Mouse (Mus musculus): ENCODE measurements at regions not wholly inside any gene's neighbourhood (a gene's known extent, or its start where the extent isn't known, plus 50 kb on each side); places are given as distances from the start of the nearest gene placed in this dataset.

DNA sequence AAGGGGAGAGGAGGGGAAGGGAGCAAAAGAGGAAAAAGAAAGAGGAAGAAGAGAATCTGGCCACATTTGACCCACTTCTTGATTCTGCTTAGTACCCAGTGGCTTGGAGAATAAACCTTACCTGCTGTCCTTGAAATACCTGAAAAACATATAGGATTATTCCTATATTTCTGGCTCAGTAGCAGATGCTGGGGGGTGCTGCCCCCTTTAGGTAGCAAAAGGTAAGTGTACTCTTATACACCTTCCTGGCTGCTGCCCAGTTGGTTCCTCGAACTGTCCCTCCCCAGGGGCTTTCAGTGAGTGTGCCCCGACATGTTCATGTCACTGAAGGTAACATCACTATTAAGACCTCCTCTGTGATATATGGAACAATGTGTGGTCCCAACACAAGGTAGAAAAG is 180.7 kb upstream of the Kdm8 start:
- no peaks in the 10 kb centered on the region for H3K36me3 ChIP-seq (replicated peaks; ENCODE audit: insufficient read depth, low read length)
- 60% methylated on average over 2 of the region's 2 CpGs for WGBS (ENCODE audit: insufficient replicate concordance)
- H3K4me1 ChIP-seq (ENCODE audit: insufficient read depth) = no peaks in the 10 kb centered on the region
- no peak overlapping the region for H3K4me3 ChIP-seq (ENCODE audit: low read depth, low read length)
- no peaks in the 10 kb centered on the region for H3K27me3 ChIP-seq (ENCODE audit: insufficient read depth, low read length)
- peak; percentile 36 for TF ChIP-seq CTCF (IDR thresholded peaks at IDR 0.05; ENCODE audit: low read depth)
- no peak for TF ChIP-seq EP300 (IDR thresholded peaks at IDR 0.05; ENCODE audit: low read depth)
- DNase-seq = no peak
- H3K9me3 ChIP-seq (ENCODE audit: low read length) = no peaks in the 10 kb centered on the region
- H3K4me2 ChIP-seq (ENCODE audit: low read depth, low read length) = no peak overlapping the region
- no peak overlapping the region for H3K9ac ChIP-seq (replicated peaks)
- no peak overlapping the region for H3K27ac ChIP-seq (ENCODE audit: low read depth)
- ATAC-seq = no peak

GRCm38 (mm10) chr7:125270711-125271110 is 173.8 kb upstream of the Kdm8 start:
- H3K27me3 ChIP-seq (ENCODE audit: insufficient read depth, low read length) = no peaks in the 10 kb centered on the region
- no peaks in the 10 kb centered on the region for H3K9me3 ChIP-seq (ENCODE audit: low read length)
- no peak for TF ChIP-seq CTCF (IDR thresholded peaks at IDR 0.05; ENCODE audit: low read depth)
- TF ChIP-seq EP300 (IDR thresholded peaks at IDR 0.05; ENCODE audit: low read depth) = no peak
- H3K9ac ChIP-seq (replicated peaks) = no peak overlapping the region
- no peak for ATAC-seq
- DNase-seq = no peak
- 44% methylated on average over 3 of the region's 3 CpGs for WGBS (ENCODE audit: insufficient replicate concordance)
- H3K4me2 ChIP-seq (ENCODE audit: low read depth, low read length) = no peak overlapping the region
- H3K36me3 ChIP-seq (replicated peaks; ENCODE audit: insufficient read depth, low read length) = no peaks in the 10 kb centered on the region
- H3K4me3 ChIP-seq (ENCODE audit: low read depth, low read length) = no peak overlapping the region
- H3K4me1 ChIP-seq (ENCODE audit: insufficient read depth) = no peaks in the 10 kb centered on the region
- H3K27ac ChIP-seq (ENCODE audit: low read depth) = no peak overlapping the region

DNA sequence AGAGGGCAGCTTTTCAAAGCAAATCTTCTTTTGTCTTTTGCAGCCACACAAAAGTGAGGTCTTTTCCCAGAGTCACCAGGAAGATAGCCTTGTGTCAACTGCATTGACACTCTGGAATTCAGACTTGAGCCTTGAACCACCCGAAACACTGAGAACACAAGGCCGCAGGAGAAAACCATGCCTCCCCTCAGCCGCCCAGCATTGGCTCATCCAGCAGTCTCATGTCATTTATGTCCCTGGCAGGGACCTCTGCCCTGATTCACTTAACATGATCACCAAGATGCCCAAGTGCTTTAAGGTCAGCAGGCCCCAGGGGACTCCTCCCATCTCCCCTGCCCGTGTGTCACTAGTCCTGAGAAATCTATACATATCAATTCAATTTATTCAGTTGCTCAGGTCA is 173.1 kb upstream of the Kdm8 start:
- H3K4me1 ChIP-seq (ENCODE audit: insufficient read depth) = no peaks in the 10 kb centered on the region
- H3K27ac ChIP-seq (ENCODE audit: low read depth) = no peak overlapping the region
- H3K4me3 ChIP-seq (ENCODE audit: low read depth, low read length) = no peak overlapping the region
- DNase-seq (no peak), ATAC-seq (no peak)
- H3K27me3 ChIP-seq (ENCODE audit: insufficient read depth, low read length) = no peaks in the 10 kb centered on the region
- H3K9ac ChIP-seq (replicated peaks) = no peak overlapping the region
- TF ChIP-seq CTCF (IDR thresholded peaks at IDR 0.05; ENCODE audit: low read depth) (no peak), EP300 (IDR thresholded peaks at IDR 0.05; ENCODE audit: low read depth) (no peak)
- no peaks in the 10 kb centered on the region for H3K36me3 ChIP-seq (replicated peaks; ENCODE audit: insufficient read depth, low read length)
- H3K4me2 ChIP-seq (ENCODE audit: low read depth, low read length) = no peak overlapping the region
- no peaks in the 10 kb centered on the region for H3K9me3 ChIP-seq (ENCODE audit: low read length)
- 75% methylated on average over 4 of the region's 4 CpGs for WGBS (ENCODE audit: insufficient replicate concordance)

DNA sequence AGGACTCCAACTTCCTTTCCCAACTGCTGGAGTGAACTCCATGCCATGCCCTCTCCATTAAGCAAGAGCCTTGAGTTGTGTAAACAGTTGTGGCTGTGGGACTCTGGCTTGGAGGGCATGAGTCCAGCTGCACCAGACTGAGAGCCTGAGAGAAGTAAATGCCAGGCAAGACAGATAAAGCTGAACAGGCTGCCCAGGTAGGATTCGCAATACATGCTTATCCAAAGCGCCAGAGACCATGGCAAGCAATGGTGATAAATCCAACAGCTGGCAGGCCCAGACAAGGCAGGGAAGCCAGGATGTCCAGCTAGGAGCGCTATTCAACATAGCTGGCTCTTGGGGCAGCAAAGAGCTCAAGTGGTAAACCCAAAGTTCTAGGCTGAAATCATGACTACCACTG is 163.1 kb upstream of the Kdm8 start:
- DNase-seq = no peak
- WGBS (ENCODE audit: insufficient replicate concordance) = 77% methylated on average over 3 of the region's 3 CpGs
- ATAC-seq = peak; percentile 66

GRCm38 (mm10) chr7:125295226-125295625 is 149.2 kb upstream of the Kdm8 start:
- no peak overlapping the region for H3K4me3 ChIP-seq (ENCODE audit: low read depth, low read length)
- ATAC-seq (no peak), DNase-seq (no peak)
- H3K9me3 ChIP-seq (ENCODE audit: low read length) = no peaks in the 10 kb centered on the region
- no peak overlapping the region for H3K4me2 ChIP-seq (ENCODE audit: low read depth, low read length)
- no peaks in the 10 kb centered on the region for H3K4me1 ChIP-seq (ENCODE audit: insufficient read depth)
- WGBS (ENCODE audit: insufficient replicate concordance) = 67% methylated on average over 2 of the region's 2 CpGs
- H3K9ac ChIP-seq (replicated peaks) = no peak overlapping the region
- no peak for TF ChIP-seq CTCF (IDR thresholded peaks at IDR 0.05; ENCODE audit: low read depth)
- TF ChIP-seq EP300 (IDR thresholded peaks at IDR 0.05; ENCODE audit: low read depth) = no peak
- H3K27ac ChIP-seq (ENCODE audit: low read depth) = no peak overlapping the region
- H3K36me3 ChIP-seq (replicated peaks; ENCODE audit: insufficient read depth, low read length) = no peaks in the 10 kb centered on the region
- no peaks in the 10 kb centered on the region for H3K27me3 ChIP-seq (ENCODE audit: insufficient read depth, low read length)

More for the DNA sequence above, 163.1 kb upstream of the Kdm8 start:
- H3K4me3 ChIP-seq (ENCODE audit: low read depth, low read length) = no peak overlapping the region
- H3K9ac ChIP-seq (replicated peaks) = no peak overlapping the region
- no peaks in the 10 kb centered on the region for H3K36me3 ChIP-seq (replicated peaks; ENCODE audit: insufficient read depth, low read length)
- no peak overlapping the region for H3K27ac ChIP-seq (ENCODE audit: low read depth)
- H3K4me2 ChIP-seq (ENCODE audit: low read depth, low read length) = no peak overlapping the region
- no peaks in the 10 kb centered on the region for H3K4me1 ChIP-seq (ENCODE audit: insufficient read depth)
- H3K27me3 ChIP-seq (ENCODE audit: insufficient read depth, low read length) = no peaks in the 10 kb centered on the region
- TF ChIP-seq CTCF (IDR thresholded peaks at IDR 0.05; ENCODE audit: low read depth) (no peak), EP300 (IDR thresholded peaks at IDR 0.05; ENCODE audit: low read depth) (no peak)
- H3K9me3 ChIP-seq (ENCODE audit: low read length) = no peaks in the 10 kb centered on the region

DNA sequence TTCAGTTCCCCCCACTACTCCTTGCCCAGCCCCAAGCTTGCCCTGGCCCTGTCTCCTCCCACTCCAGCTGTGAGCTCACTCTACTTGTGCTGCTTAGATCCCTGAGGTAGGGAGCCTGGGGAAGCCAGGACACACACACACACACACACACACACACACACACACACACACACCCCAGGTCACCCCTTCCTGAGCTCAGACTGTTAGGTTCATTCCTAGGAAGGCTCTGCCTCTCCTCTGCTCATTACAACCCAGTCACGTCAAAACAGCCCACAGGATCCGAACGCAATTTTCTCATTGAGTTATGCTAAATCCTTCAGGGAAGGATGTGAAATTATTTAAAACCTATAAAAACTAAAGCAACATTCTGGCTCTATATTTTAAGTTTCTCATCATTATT is 136.0 kb upstream of the Kdm8 start:
- no peaks in the 10 kb centered on the region for H3K4me1 ChIP-seq (ENCODE audit: insufficient read depth)
- H3K9me3 ChIP-seq (ENCODE audit: low read length) = no peaks in the 10 kb centered on the region
- no peaks in the 10 kb centered on the region for H3K27me3 ChIP-seq (ENCODE audit: insufficient read depth, low read length)
- no peak overlapping the region for H3K27ac ChIP-seq (ENCODE audit: low read depth)
- 79% methylated on average over 3 of the region's 3 CpGs for WGBS (ENCODE audit: insufficient replicate concordance)
- ATAC-seq (no peak), DNase-seq (no peak)
- TF ChIP-seq EP300 (IDR thresholded peaks at IDR 0.05; ENCODE audit: low read depth) (no peak), CTCF (IDR thresholded peaks at IDR 0.05; ENCODE audit: low read depth) (no peak)
- H3K4me3 ChIP-seq (ENCODE audit: low read depth, low read length) = no peak overlapping the region
- H3K4me2 ChIP-seq (ENCODE audit: low read depth, low read length) = no peak overlapping the region
- no peak overlapping the region for H3K9ac ChIP-seq (replicated peaks)
- H3K36me3 ChIP-seq (replicated peaks; ENCODE audit: insufficient read depth, low read length) = no peaks in the 10 kb centered on the region

DNA sequence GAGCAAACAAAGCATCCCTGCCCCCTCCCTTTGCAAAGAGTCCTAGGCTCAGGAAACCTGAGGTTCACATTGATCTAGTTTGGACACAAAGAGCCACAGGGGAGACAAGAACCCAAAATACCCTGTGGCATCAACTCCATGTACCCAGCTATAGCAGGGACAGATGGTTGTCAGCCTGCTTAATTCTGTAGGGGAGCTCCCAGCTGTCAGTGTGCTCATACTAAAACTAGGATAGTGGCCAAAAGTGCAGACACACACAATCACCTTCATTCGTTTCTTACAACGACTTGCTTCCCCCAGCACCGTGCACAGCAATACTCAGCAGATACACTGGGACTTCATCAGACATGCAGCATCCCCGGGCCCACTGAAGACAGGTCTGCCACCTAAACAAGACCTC is 133.5 kb upstream of the Kdm8 start:
- H3K36me3 ChIP-seq (replicated peaks; ENCODE audit: insufficient read depth, low read length) = no peaks in the 10 kb centered on the region
- DNase-seq = no peak
- no peak overlapping the region for H3K9ac ChIP-seq (replicated peaks)
- WGBS (ENCODE audit: insufficient replicate concordance) = 69% methylated on average over 4 of the region's 4 CpGs
- no peak overlapping the region for H3K4me3 ChIP-seq (ENCODE audit: low read depth, low read length)
- H3K9me3 ChIP-seq (ENCODE audit: low read length) = no peaks in the 10 kb centered on the region
- H3K27ac ChIP-seq (ENCODE audit: low read depth) = no peak overlapping the region
- ATAC-seq = no peak
- H3K4me1 ChIP-seq (ENCODE audit: insufficient read depth) = no peaks in the 10 kb centered on the region
- H3K4me2 ChIP-seq (ENCODE audit: low read depth, low read length) = no peak overlapping the region
- no peaks in the 10 kb centered on the region for H3K27me3 ChIP-seq (ENCODE audit: insufficient read depth, low read length)
- TF ChIP-seq EP300 (IDR thresholded peaks at IDR 0.05; ENCODE audit: low read depth) (no peak), CTCF (IDR thresholded peaks at IDR 0.05; ENCODE audit: low read depth) (no peak)

Data from liver, postnatal 0 days (tissue).